Mouse (Mus musculus) brain, embryonic 14.5 days (tissue): Measurements from ENCODE around the gene Robo4.

ENCODE experiments used
- CTCF ChIP-seq: fragments of 200-500 bp; IDR thresholded peaks from 2 replicates; pipeline ENCODE4 v1.5.1; 2012; ENCODE audit warnings: inconsistent platforms, mild to moderate bottlenecking, moderate library complexity, borderline replicate concordance; ENCODE audit not compliant: insufficient read depth, insufficient read length; ENCODE audit errors: extremely low read depth
- POLR2A ChIP-seq: fragments of 200-500 bp; IDR thresholded peaks from 2 replicates; pipeline ENCODE4 v1.6.1; 2012; ENCODE audit warnings: mild to moderate bottlenecking, inconsistent platforms, borderline replicate concordance; ENCODE audit not compliant: poor library complexity, insufficient read depth, insufficient read length, severe bottlenecking; ENCODE audit errors: extremely low read depth

DNA sequence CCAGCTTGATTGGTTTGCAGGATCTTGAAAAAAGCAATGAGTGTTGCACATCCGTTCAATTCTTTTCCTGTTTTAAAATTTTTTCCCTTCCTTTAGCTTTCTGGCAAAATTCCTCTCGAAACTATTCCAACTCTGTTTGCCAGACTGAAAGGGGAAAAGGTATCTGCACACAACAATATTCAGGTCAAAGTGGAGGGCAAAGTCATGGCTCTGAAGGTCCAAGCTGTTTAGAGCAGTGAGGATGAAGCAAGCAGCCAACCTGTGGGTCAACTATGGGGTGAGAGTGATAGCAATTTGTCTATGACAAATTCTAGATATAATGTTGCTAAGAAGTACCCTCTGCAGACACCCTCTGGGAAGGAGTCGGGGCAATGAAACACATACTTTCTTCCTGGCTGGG, 13.0 kb downstream of the Robo4 start:
- TF ChIP-seq CTCF (no peak), POLR2A (no peak)
